Mouse (Mus musculus) adrenal gland, postnatal 25 days (tissue): ENCODE results near the gene Surf2. TPM values are rescaled to one million over a fixed set of nuclear protein-coding genes. Genes with fewer than 3 reads are reported as not detected.

ENCODE experiments used
- DNase-seq: peaks from one replicate; pipeline ENCODE4 v3.0.0; 2021; ENCODE audit warnings: mixed read lengths
- total RNA-seq: library from RNA; stranded (reverse); gene quantifications from 2 replicates; pipeline ENCODE4 v1.2.3, GENCODE M21; 2021

Surf2 gene
- total RNA-seq, 1 experiment from 2014 or later, result 45.9 TPM

GRCm38 (mm10) chr2:26960756-26961155 lies 44.6 kb downstream of the Surf2 start:
- DNase-seq, result no peak

- peak; percentile 94 for DNase-seq
These were observed 48.0 kb downstream of the Surf2 start, which contains the start of gene Rexo4 for GRCm38 (mm10) chr2:26963923-26964723. Gene Rexo4 (minus strand): TSS chr2:26964386.

- no peak for DNase-seq
These were observed 48.7 kb downstream of the Surf2 start for GRCm38 (mm10) chr2:26964724-26965370.

GRCm38 (mm10) chr2:26967262-26967661 lies 51.1 kb downstream of the Surf2 start:
- DNase-seq, result no peak

Other genes starting within 250 kb of the Surf2 start
- gene Lcn4, start 245.1 kb upstream of the Surf2 start, total RNA-seq, result not detected in 2 replicates
- gene Abo, start 51.4 kb upstream of the Surf2 start, total RNA-seq, result not detected in 2 replicates
- gene Surf6, start 13.5 kb upstream of the Surf2 start, total RNA-seq, result 32.1 and 33.7 TPM in 2 replicates
- 43.2 and 54.2 TPM in 2 replicates for gene Med22, start 5.7 kb upstream of the Surf2 start, total RNA-seq
- 481 and 517 TPM in 2 replicates for gene Rpl7a, start 5.6 kb upstream of the Surf2 start, total RNA-seq
- gene Surf1, start 163 bp downstream of the Surf2 start, total RNA-seq, result 109 and 117 TPM in 2 replicates
- 152 and 210 TPM in 2 replicates for gene Surf4, start 17.6 kb downstream of the Surf2 start, total RNA-seq
- gene Stkld1, start 17.7 kb downstream of the Surf2 start, total RNA-seq, result 0.33 TPM in 1 of 2 replicates, not detected in the other
- 40.5 and 51.1 TPM in 2 replicates for gene Rexo4, start 48.0 kb downstream of the Surf2 start, total RNA-seq
- not detected in 2 replicates for gene Adamts13, start 57.0 kb downstream of the Surf2 start, total RNA-seq
- 47.5 and 53.5 TPM in 2 replicates for gene Cacfd1, start 93.6 kb downstream of the Surf2 start, total RNA-seq
- 0.71 and 0.97 TPM in 2 replicates for gene Slc2a6, start 111.6 kb downstream of the Surf2 start, total RNA-seq
- gene Mymk, start 155.8 kb downstream of the Surf2 start, total RNA-seq, result not detected in 2 replicates
- 17.4 and 17.9 TPM in 2 replicates for gene Adamtsl2, start 163.0 kb downstream of the Surf2 start, total RNA-seq
- 1.6 and 2.3 TPM in 2 replicates for gene Fam163b, start 226.1 kb downstream of the Surf2 start, total RNA-seq
- 324 and 373 TPM in 2 replicates for gene Dbh, start 248.9 kb downstream of the Surf2 start, total RNA-seq